Mouse (Mus musculus) forebrain, embryonic 11.5 days (tissue): ENCODE results near the gene Cmtm5. TPM values are rescaled to one million over a fixed set of nuclear protein-coding genes. Genes with fewer than 3 reads are reported as not detected.
"Not testable (repeated sequence)": the region's sequence is repeated elsewhere in the genome, so short reads cannot be mapped to it uniquely, and the experiment has no call there.

Experiments
- ATAC-seq: fragments of 200-750 bp; cut with Nextera tagmentation; replicated peaks from 2 replicates; pipeline ENCODE4 v1.8.0; 2017; ENCODE audit warnings: moderate TSS enrichment; ENCODE audit not compliant: low FRiP score
- DNase-seq: peaks from one replicate; pipeline ENCODE4 v3.0.0-alpha.2; 2017; ENCODE audit warnings: low spot score
- H3K27ac ChIP-seq: fragments of 300-500 bp; sonication (generic); 2 replicates; pipeline ENCODE4 v1.5.1; 2014; ENCODE audit warnings: low read depth, low read length
- H3K27me3 ChIP-seq: fragments of 300-500 bp; sonication (generic); 2 replicates; pipeline ENCODE4 v1.6.1; 2014; ENCODE audit warnings: mild to moderate bottlenecking, low read length, mixed read lengths; ENCODE audit not compliant: control insufficient read depth, insufficient read depth
- H3K36me3 ChIP-seq: fragments of 300-500 bp; sonication (generic); 2 replicates; pipeline ENCODE4 v1.6.1; 2014; ENCODE audit warnings: mild to moderate bottlenecking, low read length, moderate library complexity, mixed read lengths; ENCODE audit not compliant: control insufficient read depth, insufficient read depth
- H3K4me1 ChIP-seq: fragments of 300-500 bp; sonication (generic); replicated peaks from 2 replicates; pipeline ENCODE4 v1.6.1; 2014; ENCODE audit warnings: low read length, mixed read lengths; ENCODE audit not compliant: control insufficient read depth, insufficient read depth
- H3K4me2 ChIP-seq: fragments of 300-500 bp; sonication (generic); 2 replicates; pipeline ENCODE4 v1.6.1; 2014; ENCODE audit warnings: low read depth, mild to moderate bottlenecking, low read length, moderate library complexity, mixed read lengths; ENCODE audit not compliant: severe bottlenecking
- H3K4me3 ChIP-seq: fragments of 300-500 bp; sonication (generic); 2 replicates; pipeline ENCODE4 v1.5.1; 2014; ENCODE audit warnings: low read depth, low read length
- H3K9ac ChIP-seq: fragments of 300-500 bp; sonication (generic); 2 replicates; pipeline ENCODE4 v1.6.1; 2014; ENCODE audit warnings: low read length
- H3K9me3 ChIP-seq: fragments of 300-500 bp; sonication (generic); 2 replicates; pipeline ENCODE4 v1.6.1; 2016; ENCODE audit warnings: low read length, mixed read lengths; ENCODE audit not compliant: control insufficient read depth
- WGBS: fragments of 180-500 bp; shearing (Covaris S2); extraction: QIAGEN DNeasy Blood & Tissue Kit; methylation state at CpG from one replicate; pipeline ENCODE4 v1.1.7; 2014; 5-methylcytosine and 5-hydroxymethylcytosine counted together
- microRNA counts: library from miRNA; unstranded; fragments of <30 nt; microRNA quantifications from one replicate; lab custom pipeline; 2015
- microRNA-seq: library from miRNA; unstranded; fragments of <30 nt; microRNA quantifications from one replicate; pipeline ENCODE4, GENCODE M21; 2016; ENCODE audit not compliant: insufficient number of aligned reads
- polyA plus RNA-seq: library from polyadenylated mRNA; unstranded; fragments of >200 nt; fragmentation: Nextera tagmentation; extraction: Ambion mirVana; gene quantifications from 2 replicates; pipeline ENCODE4 v1.2.1, GENCODE M21; 2014

Cmtm5 gene
- polyA plus RNA-seq, 1 experiment from 2014 or later = 0.69 TPM

DNA sequence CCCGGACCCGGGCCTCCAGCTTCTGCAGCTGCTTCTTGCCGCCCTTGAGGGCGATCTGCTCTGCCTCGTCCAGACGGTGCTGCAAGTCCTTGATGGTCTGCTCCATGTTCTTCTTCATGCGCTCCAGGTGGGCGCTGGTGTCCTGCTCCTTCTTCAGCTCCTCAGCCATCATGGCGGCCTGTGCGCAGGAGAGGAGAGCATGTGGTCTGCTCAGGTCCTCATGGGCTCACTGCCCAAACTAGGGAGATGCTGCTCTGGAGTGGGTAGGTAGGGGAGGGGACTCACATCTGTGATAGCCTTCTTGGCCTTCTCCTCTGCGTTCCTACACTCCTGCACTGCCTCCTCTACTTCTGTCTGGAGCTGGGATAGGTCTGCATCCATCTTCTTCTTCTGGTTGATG, 36.7 kb downstream of the Cmtm5 start:
- not testable (repeated sequence) for H3K4me1 ChIP-seq, DNase-seq, ATAC-seq, H3K4me2 ChIP-seq, H3K4me3 ChIP-seq, H3K9ac ChIP-seq, H3K36me3 ChIP-seq, H3K27me3 ChIP-seq, H3K27ac ChIP-seq, H3K9me3 ChIP-seq
- WGBS = 94% methylated on average over 7 of the region's 11 CpGs

DNA sequence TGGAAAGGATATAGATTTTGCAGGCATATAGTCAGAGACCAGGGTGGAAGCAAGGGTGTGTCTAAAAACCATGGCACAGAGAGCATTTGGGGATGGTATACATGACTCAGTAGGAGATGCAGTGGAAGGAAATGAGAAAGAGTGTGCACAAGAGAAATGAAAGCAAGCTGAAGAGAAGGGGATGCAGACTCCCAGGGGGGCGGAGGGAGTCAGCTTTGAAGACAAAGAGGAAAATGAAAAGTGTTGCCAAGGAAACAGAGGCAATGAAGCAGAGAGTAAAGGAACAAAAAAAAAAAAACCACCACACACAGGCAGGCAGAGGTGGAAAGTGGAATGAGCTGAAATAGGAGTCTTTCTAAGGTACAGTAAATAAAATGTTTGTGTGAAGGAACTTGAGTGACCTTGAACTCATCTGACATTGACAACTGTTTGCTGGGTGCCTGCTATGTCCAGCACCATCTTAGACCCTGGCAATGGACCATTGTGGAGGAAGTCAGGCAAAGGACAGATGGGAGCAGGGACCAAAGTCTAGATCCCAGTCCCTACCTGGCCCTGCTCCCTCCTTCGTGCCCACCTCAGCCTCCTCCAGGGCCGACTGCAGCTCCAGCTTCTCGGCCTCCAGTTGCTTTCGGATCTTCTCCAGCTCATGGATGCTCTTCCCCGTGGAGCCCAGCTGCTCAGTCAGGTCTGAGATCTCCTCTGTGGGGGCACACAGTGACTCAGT, 38.2 kb downstream of the Cmtm5 start:
- ATAC-seq = no peak
- no peak overlapping the region for H3K9ac ChIP-seq
- H3K27me3 ChIP-seq = no peaks in the 10 kb centered on the region
- no peaks in the 10 kb centered on the region for H3K9me3 ChIP-seq
- no peak for DNase-seq
- H3K4me3 ChIP-seq = no peak overlapping the region
- no peak overlapping the region for H3K4me2 ChIP-seq
- no peaks in the 10 kb centered on the region for H3K36me3 ChIP-seq
- 0 out of 2 replicates have a peak, but pooled peaks cover 3% of the 10 kb centered on the region for H3K4me1 ChIP-seq
- WGBS = 74% methylated on average over 6 of the region's 6 CpGs
- no peak overlapping the region for H3K27ac ChIP-seq

DNA sequence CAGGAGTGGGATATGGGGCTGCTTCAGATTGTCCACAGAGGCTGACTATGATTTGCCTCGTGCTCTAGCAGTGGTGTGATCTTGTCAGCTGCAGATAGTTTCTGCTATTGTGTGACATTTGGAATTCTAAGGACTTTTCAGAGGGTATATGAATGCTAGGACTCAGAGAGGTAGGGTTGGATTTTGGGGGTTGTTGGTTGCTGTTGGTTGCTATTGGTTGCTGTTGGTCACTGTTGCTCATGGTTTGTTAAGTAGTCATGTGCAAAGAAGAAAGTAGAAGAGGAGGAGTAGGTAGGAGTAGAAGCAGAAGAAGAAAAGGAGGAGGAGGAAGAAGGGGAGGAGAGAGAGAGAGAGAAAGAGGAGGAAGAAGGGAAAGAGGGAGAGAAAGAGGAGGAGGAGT, 40.6 kb downstream of the Cmtm5 start, which contains the start of gene Gm17428:
Gene Gm17428, plus strand, starts transcription at position 301 of the 400 bp plus-strand sequence.
- no peak within 1 kb of the TSS for H3K4me3 ChIP-seq
- H3K4me2 ChIP-seq = no peak within 1 kb of the TSS
- no peaks in the 10 kb centered on the region for H3K9me3 ChIP-seq
- H3K4me1 ChIP-seq = 0 out of 2 replicates have a peak, but pooled peaks cover 3% of the 10 kb centered on the region
- 77% methylated on average over 1 of the region's 1 CpGs for WGBS
- no peaks in the 10 kb centered on the region for H3K36me3 ChIP-seq
- no peak within 1 kb of the TSS for H3K9ac ChIP-seq
- ATAC-seq (no peak), DNase-seq (no peak)
- H3K27me3 ChIP-seq = no peaks in the 10 kb centered on the region
- H3K27ac ChIP-seq = no peak within 1 kb of the TSS

DNA sequence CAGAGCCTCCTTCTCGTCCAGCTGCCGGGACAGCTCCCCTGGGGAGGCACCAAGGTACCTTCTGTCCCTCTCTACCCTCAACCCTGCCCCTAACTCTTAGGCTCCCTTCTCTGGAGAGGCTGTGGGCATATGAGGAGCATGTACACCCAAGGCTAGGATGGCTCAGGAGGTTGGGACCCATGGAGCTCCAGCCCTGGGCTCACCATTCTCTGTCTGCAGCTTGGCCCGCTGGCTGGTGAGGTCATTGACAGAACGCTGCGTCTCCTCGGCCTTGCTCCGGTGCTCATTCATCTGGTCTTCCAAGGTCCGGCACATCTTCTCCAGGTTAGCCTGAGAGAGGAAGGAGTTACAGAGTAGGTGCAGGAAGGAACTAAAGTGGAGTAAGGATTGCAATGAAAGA, 42.6 kb downstream of the Cmtm5 start:
- Histone ChIP-seq H3K27ac (no peak overlapping the region), H3K4me2 (no peak overlapping the region), H3K36me3 (no peaks in the 10 kb centered on the region), H3K9me3 (no peaks in the 10 kb centered on the region), H3K9ac (no peak overlapping the region), H3K4me1 (0 out of 2 replicates have a peak, but pooled peaks cover 3% of the 10 kb centered on the region), H3K27me3 (no peaks in the 10 kb centered on the region), H3K4me3 (no peak overlapping the region)
- 90% methylated on average over 8 of the region's 8 CpGs for WGBS
- DNase-seq (no peak), ATAC-seq (no peak)

DNA sequence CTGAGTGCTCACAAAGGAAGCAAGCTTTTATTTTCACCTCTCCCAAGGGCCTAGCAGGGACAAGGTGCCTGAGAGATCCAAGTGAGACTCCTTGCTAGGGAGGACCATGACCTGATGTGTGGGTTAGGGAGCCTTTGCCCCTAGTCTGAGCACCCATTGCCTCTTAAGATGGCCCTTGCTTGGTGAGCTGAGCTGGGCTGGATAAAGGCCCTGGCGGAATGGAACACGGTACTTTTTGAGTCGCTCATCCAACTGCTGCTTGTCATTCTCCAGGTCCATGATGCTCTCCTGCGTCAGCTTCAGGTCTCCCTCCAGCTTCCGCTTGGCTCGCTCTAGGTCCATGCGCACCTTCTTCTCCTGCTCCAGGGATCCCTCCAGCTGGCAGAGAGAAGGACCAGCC, 45.9 kb downstream of the Cmtm5 start:
- Histone ChIP-seq H3K9me3 (no peaks in the 10 kb centered on the region), H3K27ac (no peak overlapping the region), H3K4me3 (no peak overlapping the region), H3K4me1 (no peaks in the 10 kb centered on the region), H3K27me3 (no peaks in the 10 kb centered on the region), H3K9ac (no peak overlapping the region), H3K4me2 (no peak overlapping the region), H3K36me3 (no peaks in the 10 kb centered on the region)
- no peak for ATAC-seq
- DNase-seq = no peak
- 92% methylated on average over 7 of the region's 7 CpGs for WGBS

DNA sequence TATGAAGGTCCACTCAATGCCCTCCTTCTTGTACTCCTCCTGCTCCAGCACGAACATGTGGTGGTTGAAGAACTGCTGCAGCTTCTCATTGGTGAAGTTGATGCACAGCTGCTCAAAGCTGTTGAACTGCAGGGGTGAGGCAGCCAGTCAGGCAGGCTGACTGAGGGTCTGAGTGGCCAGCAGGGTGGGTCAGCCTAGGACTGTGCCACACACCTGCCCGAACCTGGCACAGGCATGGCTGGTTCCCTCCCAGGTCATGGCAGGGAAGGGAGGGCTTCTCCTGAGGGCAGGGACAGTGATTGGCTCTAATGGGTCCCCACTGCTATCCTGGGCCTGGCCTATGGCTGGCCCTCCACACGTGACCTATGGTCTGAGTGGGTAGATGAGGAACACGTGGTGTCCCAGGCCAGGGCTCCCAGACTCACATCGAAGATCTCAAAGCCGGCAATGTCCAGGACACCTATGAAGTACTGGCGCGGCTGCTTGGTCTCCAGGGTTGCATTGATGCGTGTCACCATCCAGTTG, 52.4 kb downstream of the Cmtm5 start:
- not testable (repeated sequence) for DNase-seq, H3K9ac ChIP-seq, H3K36me3 ChIP-seq, ATAC-seq, H3K4me1 ChIP-seq, H3K9me3 ChIP-seq, H3K27me3 ChIP-seq, H3K4me2 ChIP-seq, H3K4me3 ChIP-seq, H3K27ac ChIP-seq
- 94% methylated on average over 9 of the region's 9 CpGs for WGBS

MicroRNA genes within 50 kb of the gene (microRNA counts, 519-probe panel; counts per million panel counts)
- microRNA mmu-miR-208a (lab: Ali Mortazavi, UCI) = 31.2 counts per million
- microRNA mmu-miR-208b (lab: Ali Mortazavi, UCI) = 31.2 counts per million

Small RNA genes within 50 kb of the gene (microRNA-seq; reads per million reads assigned to microRNA genes)
- 42.9 reads per million, percentile 25 among the genes with 10 or more reads in this experiment for gene Mir208a
- 206 reads per million, percentile 44 among the genes with 10 or more reads in this experiment for gene Mir208b

Other genes starting within 250 kb of the Cmtm5 start
- 150 and 160 TPM in 2 replicates for gene Acin1, start 249.3 kb upstream of the Cmtm5 start, polyA plus RNA-seq
- 0.17 and 0.23 TPM in 2 replicates for gene Gm29776, start 237.4 kb upstream of the Cmtm5 start, polyA plus RNA-seq
- gene Cebpe, start 224.1 kb upstream of the Cmtm5 start, polyA plus RNA-seq = not detected in 2 replicates
- gene Slc7a8, start 154.3 kb upstream of the Cmtm5 start, polyA plus RNA-seq = 1.5 and 2.1 TPM in 2 replicates
- not detected in 2 replicates for gene Rnf212b, start 122.1 kb upstream of the Cmtm5 start, polyA plus RNA-seq
- gene Homez, start 65.3 kb upstream of the Cmtm5 start, polyA plus RNA-seq = 15.7 and 16.1 TPM in 2 replicates
- 0.69 and 1.4 TPM in 2 replicates for gene Ppp1r3e, start 58.7 kb upstream of the Cmtm5 start, polyA plus RNA-seq
- 3.1 and 3.2 TPM in 2 replicates for gene Bcl2l2, start 52.9 kb upstream of the Cmtm5 start, polyA plus RNA-seq
- gene Gm20521, start 52.8 kb upstream of the Cmtm5 start, polyA plus RNA-seq = not detected in 2 replicates
- 182 and 221 TPM in 2 replicates for gene Pabpn1, start 43.8 kb upstream of the Cmtm5 start, polyA plus RNA-seq
- 44.4 and 51.8 TPM in 2 replicates for gene Slc22a17, start 23.1 kb upstream of the Cmtm5 start, polyA plus RNA-seq
- gene Efs, start 10.1 kb upstream of the Cmtm5 start, polyA plus RNA-seq = 39.4 and 41.8 TPM in 2 replicates
- gene Il25, start 3.6 kb upstream of the Cmtm5 start, polyA plus RNA-seq = not detected in 2 replicates
- 0.32 TPM in 1 of 2 replicates, not detected in the other for gene Myh6, start 30.7 kb downstream of the Cmtm5 start, polyA plus RNA-seq
- not detected in 2 replicates for gene Gm17428, start 40.7 kb downstream of the Cmtm5 start, polyA plus RNA-seq
- 0.11 and 0.52 TPM in 2 replicates for gene Myh7, start 58.4 kb downstream of the Cmtm5 start, polyA plus RNA-seq
- 94.1 and 95.8 TPM in 2 replicates for gene Ngdn, start 79.2 kb downstream of the Cmtm5 start, polyA plus RNA-seq
- 15.9 TPM in 2 replicates for gene Zfhx2, start 156.1 kb downstream of the Cmtm5 start, polyA plus RNA-seq
- gene Thtpa, start 158.5 kb downstream of the Cmtm5 start, polyA plus RNA-seq = 28.6 and 31.1 TPM in 2 replicates
- gene Ap1g2, start 170.3 kb downstream of the Cmtm5 start, polyA plus RNA-seq = 13.9 and 14.8 TPM in 2 replicates
- gene Jph4, start 180.7 kb downstream of the Cmtm5 start, polyA plus RNA-seq = 2.9 and 3.7 TPM in 2 replicates